Mouse (Mus musculus) testis, adult 2 months (tissue): ENCODE results near the gene Etv1. TPM values are rescaled to one million over a fixed set of nuclear protein-coding genes. Genes with fewer than 3 reads are reported as not detected.
"Not testable (repeated sequence)": the region's sequence is repeated elsewhere in the genome, so short reads cannot be mapped to it uniquely, and the experiment has no call there.

Experiments
- H3K27ac ChIP-seq: fragments of 200-500 bp; 2 replicates; pipeline ENCODE4 v1.5.1; 2012; ENCODE audit warnings: low read depth, low read length; ENCODE audit not compliant: control insufficient read depth, insufficient read depth
- H3K27me3 ChIP-seq: fragments of 200-500 bp; 2 replicates; pipeline ENCODE4 v1.6.1; 2012; ENCODE audit warnings: mild to moderate bottlenecking, low read length, moderate library complexity; ENCODE audit not compliant: control insufficient read depth, insufficient read depth
- H3K36me3 ChIP-seq: fragments of 200-500 bp; 2 replicates; pipeline ENCODE4 v1.6.1; 2012; ENCODE audit warnings: mild to moderate bottlenecking, low read length; ENCODE audit not compliant: control insufficient read depth, insufficient read depth
- H3K4me1 ChIP-seq: fragments of 200-500 bp; 2 replicates; pipeline ENCODE4 v1.6.1; 2012; ENCODE audit warnings: low read length; ENCODE audit not compliant: control insufficient read depth, insufficient read depth
- H3K4me3 ChIP-seq: fragments of 200-500 bp; 2 replicates; pipeline ENCODE4 v1.5.1; 2012; ENCODE audit warnings: low read depth, mild to moderate bottlenecking, low read length, moderate library complexity, mixed read lengths; ENCODE audit not compliant: control insufficient read depth
- CTCF ChIP-seq: fragments of 200-500 bp; IDR thresholded peaks from 2 replicates; pipeline ENCODE4 v1.5.1; 2012; ENCODE audit warnings: low read depth, mild to moderate bottlenecking, inconsistent platforms, low read length, moderate library complexity; ENCODE audit not compliant: control insufficient read depth, insufficient read depth, insufficient replicate concordance
- POLR2A ChIP-seq: fragments of 200-500 bp; IDR thresholded peaks from 2 replicates; pipeline ENCODE4 v1.6.1; 2012; ENCODE audit warnings: low read depth, mild to moderate bottlenecking, inconsistent platforms, low read length, moderate library complexity; ENCODE audit not compliant: control insufficient read depth
- polyA plus RNA-seq: library from polyadenylated mRNA; depleted of rRNA; stranded (reverse); fragments of >200 nt; gene quantifications from 2 replicates; pipeline ENCODE4 v1.2.3, GENCODE M21; 2012

Etv1 gene
- polyA plus RNA-seq, 1 experiment = 3.4 TPM

- Histone ChIP-seq H3K4me3 (no peak overlapping the region), H3K4me1 (no peaks in the 10 kb centered on the region), H3K27ac (no peak overlapping the region), H3K27me3 (no peaks in the 10 kb centered on the region), H3K36me3 (no peaks in the 10 kb centered on the region)
- no peak for TF ChIP-seq POLR2A
These were observed 39.1 kb downstream of the Etv1 start for GRCm38 (mm10) chr12:38818320-38818719.

GRCm38 (mm10) chr12:38820642-38821041 lies 41.5 kb downstream of the Etv1 start:
- no peaks in the 10 kb centered on the region for H3K4me1 ChIP-seq
- TF ChIP-seq POLR2A (no peak), CTCF (no peak)
- no peaks in the 10 kb centered on the region for H3K27me3 ChIP-seq
- no peaks in the 10 kb centered on the region for H3K36me3 ChIP-seq
- no peak overlapping the region for H3K4me3 ChIP-seq
- no peak overlapping the region for H3K27ac ChIP-seq

- Histone ChIP-seq H3K4me3 (no peak overlapping the region), H3K27ac (no peak overlapping the region), H3K27me3 (no peaks in the 10 kb centered on the region)
These were observed 45.2 kb downstream of the Etv1 start for GRCm38 (mm10) chr12:38824405-38824804.

GRCm38 (mm10) chr12:38832981-38833380 lies 53.8 kb downstream of the Etv1 start:
- Histone ChIP-seq H3K4me1 (no peaks in the 10 kb centered on the region), H3K4me3 (no peak overlapping the region), H3K27me3 (no peaks in the 10 kb centered on the region), H3K36me3 (no peaks in the 10 kb centered on the region), H3K27ac (no peak overlapping the region)
- TF ChIP-seq CTCF = no peak
- TF ChIP-seq POLR2A = no peak

More at GRCm38 (mm10) chr12:38824405-38824804, 45.2 kb downstream of the Etv1 start:
- Histone ChIP-seq H3K36me3 (no peaks in the 10 kb centered on the region), H3K4me1 (no peaks in the 10 kb centered on the region)
- no peak for TF ChIP-seq POLR2A
- TF ChIP-seq CTCF = no peak

- H3K27me3 ChIP-seq = no peaks in the 10 kb centered on the region
- H3K27ac ChIP-seq = no peak overlapping the region
- H3K4me3 ChIP-seq = no peak overlapping the region
- TF ChIP-seq CTCF = no peak
- TF ChIP-seq POLR2A = no peak
- no peaks in the 10 kb centered on the region for H3K36me3 ChIP-seq
- H3K4me1 ChIP-seq = no peaks in the 10 kb centered on the region
These were observed 55.4 kb downstream of the Etv1 start for GRCm38 (mm10) chr12:38834581-38834980.

GRCm38 (mm10) chr12:38834986-38835385 lies 55.8 kb downstream of the Etv1 start:
- H3K36me3 ChIP-seq, H3K4me1 ChIP-seq, H3K27ac ChIP-seq, H3K4me3 ChIP-seq, H3K27me3 ChIP-seq: not testable (repeated sequence)

GRCm38 (mm10) chr12:38843801-38844295 lies 64.7 kb downstream of the Etv1 start:
- H3K4me3 ChIP-seq = no peak overlapping the region
- no peaks in the 10 kb centered on the region for H3K4me1 ChIP-seq
- no peak overlapping the region for H3K27ac ChIP-seq
- H3K27me3 ChIP-seq = no peaks in the 10 kb centered on the region
- no peaks in the 10 kb centered on the region for H3K36me3 ChIP-seq
- TF ChIP-seq POLR2A (no peak), CTCF (no peak)

- H3K36me3 ChIP-seq = no peaks in the 10 kb centered on the region
- H3K4me3 ChIP-seq = no peak overlapping the region
- no peaks in the 10 kb centered on the region for H3K27me3 ChIP-seq
- no peak overlapping the region for H3K27ac ChIP-seq
- H3K4me1 ChIP-seq = no peaks in the 10 kb centered on the region
- TF ChIP-seq POLR2A = no peak
- no peak for TF ChIP-seq CTCF
These were observed 68.5 kb downstream of the Etv1 start for GRCm38 (mm10) chr12:38847500-38848261.
